Mouse (Mus musculus) ES-E14 (cell line): ENCODE results near the gene Wasf2. TPM values are rescaled to one million over a fixed set of nuclear protein-coding genes. Genes with fewer than 3 reads are reported as not detected.

Source experiments
- DNase-seq: peaks from one replicate; pipeline ENCODE4 v3.0.0-alpha.2; 2013; ENCODE audit warnings: low read depth, low spot score
- H3K27ac ChIP-seq: 2 replicates; pipeline ENCODE4 v1.5.1; 2012; ENCODE audit warnings: low read depth, mild to moderate bottlenecking, low read length, moderate library complexity, mixed read lengths; ENCODE audit not compliant: poor library complexity, insufficient read depth, severe bottlenecking
- H3K36me3 ChIP-seq: 2 replicates; pipeline ENCODE4 v1.6.1; 2012; ENCODE audit warnings: mild to moderate bottlenecking, low read length, moderate library complexity, mixed read lengths; ENCODE audit not compliant: control insufficient read depth, poor library complexity, insufficient read depth, severe bottlenecking
- H3K4me1 ChIP-seq, 2 experiments: fragments of 150-350 bp in 1 of 2; sonication (generic) in 1 of 2; 2 replicates each; pipeline ENCODE4 v1.6.1; 2012; ENCODE audit warnings: low read length in 2 of 2, mild to moderate bottlenecking in 1 of 2, mixed read lengths in 1 of 2; ENCODE audit not compliant: control insufficient read depth in 2 of 2, insufficient read depth in 2 of 2, poor library complexity in 1 of 2
- H3K4me3 ChIP-seq, 2 experiments: fragments of 150-350 bp in 1 of 2; sonication (generic) in 1 of 2; 2 replicates each; pipeline ENCODE4 v1.5.1; 2012; ENCODE audit warnings: low read length in 2 of 2, low read depth in 1 of 2, mild to moderate bottlenecking in 1 of 2, mixed read lengths in 1 of 2; ENCODE audit not compliant: insufficient read depth in 1 of 2, poor library complexity in 1 of 2, severe bottlenecking in 1 of 2
- H3K9ac ChIP-seq: 2 replicates; pipeline ENCODE4 v1.6.1; 2012; ENCODE audit warnings: low read depth, mild to moderate bottlenecking, low read length, mixed read lengths; ENCODE audit not compliant: poor library complexity, insufficient read depth, severe bottlenecking
- H3K9me3 ChIP-seq: fragments of 150-350 bp; sonication (generic); 2 replicates; pipeline ENCODE4 v1.6.1; 2012; ENCODE audit warnings: low read depth, mild to moderate bottlenecking, low read length; ENCODE audit not compliant: control insufficient read depth, insufficient read depth
- CHD2 ChIP-seq: IDR thresholded peaks from 2 replicates; pipeline ENCODE4 v1.6.1; 2014; ENCODE audit warnings: mild to moderate bottlenecking, low read depth, low read length, inconsistent platforms
- HCFC1 ChIP-seq: IDR thresholded peaks from 2 replicates; pipeline ENCODE4 v1.6.1; 2012; ENCODE audit warnings: low read length, inconsistent platforms, borderline replicate concordance; ENCODE audit not compliant: insufficient read depth
- MAFK ChIP-seq: IDR thresholded peaks from 2 replicates; pipeline ENCODE4 v1.6.1; 2014; ENCODE audit warnings: mild to moderate bottlenecking, low read depth, low read length, inconsistent platforms; ENCODE audit not compliant: insufficient read depth
- ZC3H11A ChIP-seq: IDR thresholded peaks from 2 replicates; pipeline ENCODE4 v1.6.1; 2012; ENCODE audit warnings: low read depth, mild to moderate bottlenecking, inconsistent platforms, low read length, borderline replicate concordance
- ZNF384 ChIP-seq: IDR thresholded peaks from 2 replicates; pipeline ENCODE4 v1.6.1; 2012; ENCODE audit warnings: low read depth, low read length, inconsistent platforms
- in situ Hi-C, 2 experiments: fragments of 600-800 bp; cut with MboI; formaldehyde crosslinking; loops; one replicate each; pipeline ENCODE4 v1.15.1; 2025; ENCODE audit warnings: low sequenced_read_pairs in 2 of 2, inconsistent platforms in 1 of 2; ENCODE audit not compliant: unreplicated experiment in 2 of 2
- total RNA-seq: library from RNA; depleted of rRNA; stranded (reverse); fragments of 300-350 nt; gene quantifications from 2 replicates; pipeline ENCODE4 v1.2.3, GENCODE M21; 2012

Gene Wasf2
- total RNA-seq, 1 experiment: 32.3 TPM

GRCm38 (mm10) chr4:133213661-133214060 lies 83.4 kb downstream of the Wasf2 start:
- no peak for DNase-seq
- no peak overlapping the region for H3K4me3 ChIP-seq
- no peak overlapping the region for H3K27ac ChIP-seq
- H3K9me3 ChIP-seq: no peaks in the 10 kb centered on the region
- H3K36me3 ChIP-seq: no peaks in the 10 kb centered on the region
- in situ Hi-C loops: no loop called here
- no peak for TF ChIP-seq CHD2
- TF ChIP-seq ZC3H11A: no peak
- no peak for TF ChIP-seq ZNF384
- no peak for TF ChIP-seq HCFC1
- TF ChIP-seq MAFK: no peak
- H3K4me1 ChIP-seq: peaks cover 0 to 17% of the 10 kb centered on the region in 2 experiments; a peak in 1 of 4 replicates
- no peak overlapping the region for H3K9ac ChIP-seq

DNA sequence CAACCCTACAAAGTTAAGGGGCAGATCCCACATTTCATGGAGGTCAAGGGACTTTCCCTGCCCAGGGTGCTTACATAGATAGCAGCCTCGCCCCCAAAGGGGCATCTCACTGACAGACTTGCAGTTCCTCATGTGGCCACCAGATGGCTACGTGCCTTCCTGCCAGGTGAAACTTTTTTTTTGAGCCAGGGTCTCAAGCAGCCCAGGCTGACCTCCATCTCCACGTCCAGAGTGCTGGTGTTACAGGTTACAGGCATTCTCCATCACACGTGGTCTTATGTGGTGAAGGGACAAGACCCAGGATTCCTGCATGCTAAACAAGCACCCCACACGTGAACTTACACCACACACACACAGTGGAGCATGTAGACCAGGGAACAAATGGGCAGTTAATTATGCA lies 87.3 kb downstream of the Wasf2 start:
- no peak overlapping the region for H3K27ac ChIP-seq
- peaks cover 0 to 15% of the 10 kb centered on the region in 2 experiments; a peak in 1 of 4 replicates for H3K4me1 ChIP-seq
- peak; percentile 65 for DNase-seq
- TF ChIP-seq ZNF384 (peak; percentile 91), HCFC1 (no peak), MAFK (no peak)
- no peaks in the 10 kb centered on the region for H3K9me3 ChIP-seq
- in situ Hi-C loops: loop anchor here in 1 of 2 experiments (5.0 kb wide), 1 partner anchor 85 kb away; no protein-coding TSS in a partner anchor
- no peaks in the 10 kb centered on the region for H3K36me3 ChIP-seq
- H3K4me3 ChIP-seq: no peak overlapping the region
- no peak overlapping the region for H3K9ac ChIP-seq

DNA sequence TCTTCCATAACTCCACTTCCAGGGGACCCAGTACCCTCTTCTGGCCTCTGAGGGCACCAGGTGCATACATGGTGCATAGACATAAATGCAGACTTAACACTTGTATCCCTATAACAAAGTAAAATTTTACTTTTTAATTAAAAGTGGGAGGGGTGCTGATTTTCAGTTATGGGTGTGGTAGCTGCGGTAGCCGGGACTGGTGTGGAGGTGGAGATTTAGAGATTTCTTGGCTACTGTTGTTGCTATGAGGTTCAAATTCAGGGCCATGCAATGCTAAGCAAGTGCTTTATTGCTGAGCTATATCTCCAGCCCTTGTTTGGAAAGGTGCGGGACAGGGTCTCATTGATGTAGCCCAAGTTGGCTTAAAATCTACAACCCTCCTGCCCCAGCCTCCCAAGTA lies 88.4 kb downstream of the Wasf2 start:
- in situ Hi-C loops: loop anchor here in 1 of 2 experiments (5.0 kb wide), 1 partner anchor 84 kb away; no protein-coding TSS in a partner anchor
- no peak for TF ChIP-seq ZNF384
- TF ChIP-seq MAFK: no peak
- TF ChIP-seq CHD2: no peak
- TF ChIP-seq ZC3H11A: no peak
- no peak for TF ChIP-seq HCFC1
- no peak overlapping the region for H3K27ac ChIP-seq

DNA sequence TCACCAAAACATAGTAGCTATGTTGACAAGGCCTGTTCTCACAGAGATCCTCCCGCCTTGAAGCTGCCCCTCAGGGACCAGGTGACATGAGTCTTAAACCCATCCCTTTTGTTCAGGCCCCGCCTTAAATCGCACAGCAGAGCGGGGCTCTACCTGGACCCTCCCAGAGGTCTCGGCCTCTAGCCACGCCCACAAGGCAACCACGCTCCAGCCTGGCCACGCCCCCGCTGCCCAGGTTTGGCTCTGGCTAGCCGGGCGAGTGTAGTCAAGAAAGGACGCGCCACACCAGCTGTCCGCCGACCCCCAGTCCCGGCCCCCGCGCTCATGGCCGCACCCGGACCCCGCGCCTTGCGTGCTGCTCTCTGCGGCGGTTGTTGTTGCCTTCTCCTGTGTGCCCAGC lies 90.4 kb downstream of the Wasf2 start:
- Histone ChIP-seq H3K36me3 (no peaks in the 10 kb centered on the region), H3K9me3 (no peaks in the 10 kb centered on the region), H3K9ac (peak overlapping the region; percentile 50), H3K4me1 (peaks cover 3 to 21% of the 10 kb centered on the region in 2 experiments; a peak in 3 of 4 replicates), H3K27ac (no peak overlapping the region), H3K4me3 (peak overlapping the region; percentile 64 to 70)
- DNase-seq: peak; percentile 79
- TF ChIP-seq ZC3H11A (no peak), HCFC1 (no peak), ZNF384 (no peak), MAFK (no peak), CHD2 (no peak)
- in situ Hi-C loops: no loop called here

More for the DNA sequence above, 88.4 kb downstream of the Wasf2 start:
- no peak overlapping the region for H3K9ac ChIP-seq
- no peak for DNase-seq
- no peaks in the 10 kb centered on the region for H3K9me3 ChIP-seq
- peaks cover 0 to 16% of the 10 kb centered on the region in 2 experiments; a peak in 1 of 4 replicates for H3K4me1 ChIP-seq
- no peaks in the 10 kb centered on the region for H3K36me3 ChIP-seq
- H3K4me3 ChIP-seq: no peak overlapping the region

DNA sequence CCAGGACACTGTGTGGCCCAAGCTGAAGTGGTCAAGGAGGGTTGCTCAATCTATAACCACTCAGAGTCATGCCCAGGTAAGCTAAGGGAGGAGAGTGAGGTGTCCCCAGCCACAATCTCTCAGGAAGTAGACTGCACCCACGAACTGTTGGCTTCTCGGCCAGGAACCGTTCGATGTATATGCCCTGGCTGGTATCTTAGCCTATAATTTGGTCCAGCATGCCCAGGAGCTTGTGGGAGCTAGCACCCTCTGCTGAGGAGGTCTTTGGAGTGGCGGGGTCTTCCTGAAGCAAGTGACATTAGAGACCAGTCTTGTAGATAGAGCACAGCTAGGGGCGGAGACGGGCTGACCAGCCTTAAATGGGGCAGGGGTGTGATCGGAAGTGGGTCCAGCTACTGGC lies 91.4 kb downstream of the Wasf2 start:
- no peaks in the 10 kb centered on the region for H3K9me3 ChIP-seq
- no peak overlapping the region for H3K4me3 ChIP-seq
- no peak overlapping the region for H3K9ac ChIP-seq
- TF ChIP-seq HCFC1 (no peak), ZNF384 (no peak), CHD2 (no peak)
- H3K4me1 ChIP-seq: peaks cover 3 to 21% of the 10 kb centered on the region in 2 experiments; a peak in 3 of 4 replicates
- no peak overlapping the region for H3K27ac ChIP-seq
- no peak for DNase-seq
- H3K36me3 ChIP-seq: no peaks in the 10 kb centered on the region
- in situ Hi-C loops: no loop called here
